Mouse (Mus musculus) liver, postnatal 0 days (tissue): ENCODE data around the gene Coq6.

Source experiments
- CTCF ChIP-seq: sonication (generic); IDR thresholded peaks from 2 replicates; pipeline ENCODE4 v1.5.1; 2016; ENCODE audit warnings: antibody characterized with exemption, low read depth
- EP300 ChIP-seq: IDR thresholded peaks from 2 replicates; pipeline ENCODE4 v1.6.1; 2016; ENCODE audit warnings: antibody characterized with exemption, low read depth, mild to moderate bottlenecking

- TF ChIP-seq CTCF = no peak
- no peak for TF ChIP-seq EP300
Measured at GRCm38 (mm10) chr12:84399663-84400062, 38.2 kb downstream of the Coq6 start.
